Mouse (Mus musculus) forebrain, embryonic 16.5 days (tissue): ENCODE results near the gene Bach2. TPM values are rescaled to one million over a fixed set of nuclear protein-coding genes. Genes with fewer than 3 reads are reported as not detected.

Source experiments
- ATAC-seq: fragments of 200-750 bp; cut with Nextera tagmentation; 2 replicates; pipeline ENCODE4 v1.8.0; 2017; ENCODE audit warnings: mild to moderate bottlenecking, moderate library complexity
- H3K27ac ChIP-seq: fragments of 300-500 bp; sonication (generic); 2 replicates; pipeline ENCODE4 v1.5.1; 2014; ENCODE audit warnings: low read length, control low read depth
- H3K27me3 ChIP-seq: fragments of 300-500 bp; sonication (generic); replicated peaks from 2 replicates; pipeline ENCODE4 v1.6.1; 2014; ENCODE audit warnings: low read length; ENCODE audit not compliant: control insufficient read depth, insufficient read depth
- H3K36me3 ChIP-seq: fragments of 300-500 bp; sonication (generic); 2 replicates; pipeline ENCODE4 v1.6.1; 2014; ENCODE audit not compliant: control insufficient read depth, insufficient read depth
- H3K4me1 ChIP-seq: fragments of 300-500 bp; sonication (generic); replicated peaks from 2 replicates; pipeline ENCODE4 v1.6.1; 2014; ENCODE audit warnings: low read length; ENCODE audit not compliant: control insufficient read depth, insufficient read depth
- H3K4me2 ChIP-seq: fragments of 300-500 bp; sonication (generic); 2 replicates; pipeline ENCODE4 v1.6.1; 2014; ENCODE audit warnings: mild to moderate bottlenecking, low read length, control low read depth
- H3K4me3 ChIP-seq: fragments of 300-500 bp; sonication (generic); replicated peaks from 2 replicates; pipeline ENCODE4 v1.5.1; 2014; ENCODE audit warnings: mild to moderate bottlenecking, low read length, control low read depth
- H3K9ac ChIP-seq: fragments of 300-500 bp; sonication (generic); replicated peaks from 2 replicates; pipeline ENCODE4 v1.6.1; 2014; ENCODE audit warnings: low read depth, low read length, control low read depth
- H3K9me3 ChIP-seq: fragments of 300-500 bp; sonication (generic); 2 replicates; pipeline ENCODE4 v1.6.1; 2016; ENCODE audit warnings: low read length; ENCODE audit not compliant: control insufficient read depth
- WGBS: fragments of 180-500 bp; shearing (Covaris S2); extraction: QIAGEN DNeasy Blood & Tissue Kit; methylation state at CpG from one replicate; pipeline ENCODE4 v1.1.7; 2014; 5-methylcytosine and 5-hydroxymethylcytosine counted together
- polyA plus RNA-seq: library from polyadenylated mRNA; unstranded; fragments of >200 nt; fragmentation: Nextera tagmentation; extraction: Ambion mirVana; gene quantifications from 2 replicates; pipeline ENCODE4 v1.2.1, GENCODE M21; 2015

The Bach2 gene
- polyA plus RNA-seq, 1 experiment from 2014 or later: 33.3 TPM

DNA sequence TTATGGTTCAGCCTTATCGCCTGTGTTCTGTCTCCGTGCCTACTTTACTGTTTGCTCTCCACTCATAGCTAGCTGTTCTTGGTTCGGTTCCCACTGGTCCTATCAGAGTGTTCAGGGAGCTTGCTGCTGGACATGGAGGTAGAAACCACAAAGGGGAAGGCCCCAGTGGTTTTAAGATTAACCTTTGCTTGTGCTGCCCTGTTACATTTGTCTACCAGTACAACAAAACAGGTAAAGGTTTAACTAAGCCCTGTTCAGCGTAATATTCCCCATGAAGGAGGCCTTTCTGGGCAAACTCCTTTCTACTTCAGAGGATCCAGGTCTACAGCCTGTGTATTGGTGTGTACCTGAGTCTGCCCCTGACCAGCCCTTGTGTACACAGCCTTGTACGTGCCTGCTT lies 164.9 kb downstream of the Bach2 start:
- no peak overlapping the region for H3K9ac ChIP-seq
- H3K4me3 ChIP-seq: no peak overlapping the region
- no peak overlapping the region for H3K27ac ChIP-seq
- H3K27me3 ChIP-seq: no peaks in the 10 kb centered on the region
- WGBS: 95% methylated on average over 5 of the region's 5 CpGs
- no peak for ATAC-seq
- peaks cover 16% of the 10 kb centered on the region for H3K4me1 ChIP-seq
- no peaks in the 10 kb centered on the region for H3K36me3 ChIP-seq
- H3K9me3 ChIP-seq: no peaks in the 10 kb centered on the region
- no peak overlapping the region for H3K4me2 ChIP-seq

DNA sequence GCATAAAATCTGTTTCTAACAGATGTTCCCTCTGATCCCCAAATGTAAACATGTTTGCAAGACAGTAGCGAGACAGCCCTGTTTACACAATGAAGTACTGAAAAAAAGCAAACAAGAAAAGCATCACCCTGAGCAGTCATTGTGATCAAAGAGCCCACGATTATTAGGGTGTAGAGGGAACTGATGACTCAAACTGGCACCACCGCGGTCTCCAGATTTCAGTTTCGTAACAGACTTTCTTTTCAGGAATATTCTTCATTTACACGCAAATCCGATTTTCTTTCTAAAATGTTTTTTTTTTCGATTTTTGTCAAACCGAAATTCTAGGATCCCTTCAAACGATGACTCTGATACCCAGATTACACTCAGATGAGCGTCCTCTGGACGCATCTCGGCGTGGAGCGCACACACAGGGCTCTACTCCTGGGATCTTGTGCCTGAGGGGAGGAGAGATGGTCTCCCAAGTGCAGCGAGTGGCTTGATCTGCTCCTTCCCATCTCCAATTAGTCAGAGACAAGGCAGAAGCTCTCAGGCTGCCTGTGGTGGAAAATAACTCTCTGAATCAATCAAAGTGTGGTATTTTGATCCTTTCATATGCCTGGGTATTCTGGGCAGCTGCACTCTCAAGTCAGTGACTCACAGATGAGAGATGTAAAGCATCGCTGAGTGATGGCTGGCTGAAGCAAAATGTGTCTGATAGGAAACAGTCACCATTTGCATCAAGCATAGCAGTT lies 166.7 kb downstream of the Bach2 start:
- H3K4me2 ChIP-seq: no peak overlapping the region
- peaks cover 18% of the 10 kb centered on the region for H3K4me1 ChIP-seq
- H3K27ac ChIP-seq: peak overlapping the region; percentile 29; the same call in 1 of the 2 replicates
- H3K9me3 ChIP-seq: no peaks in the 10 kb centered on the region
- no peak overlapping the region for H3K9ac ChIP-seq
- no peak overlapping the region for H3K4me3 ChIP-seq
- no peaks in the 10 kb centered on the region for H3K36me3 ChIP-seq
- WGBS: 66% methylated on average over 17 of the region's 17 CpGs
- H3K27me3 ChIP-seq: no peaks in the 10 kb centered on the region
- ATAC-seq: no peak

- no peak overlapping the region for H3K4me2 ChIP-seq
- no peaks in the 10 kb centered on the region for H3K36me3 ChIP-seq
- H3K27me3 ChIP-seq: no peaks in the 10 kb centered on the region
- WGBS: 84% methylated on average over 3 of the region's 3 CpGs
- no peak overlapping the region for H3K9ac ChIP-seq
- H3K27ac ChIP-seq: no peak overlapping the region
- no peak overlapping the region for H3K4me3 ChIP-seq
- no peaks in the 10 kb centered on the region for H3K9me3 ChIP-seq
- no peak for ATAC-seq
- H3K4me1 ChIP-seq: peaks cover 18% of the 10 kb centered on the region
Measured at GRCm38 (mm10) chr4:32405985-32406384, 167.4 kb downstream of the Bach2 start.

GRCm38 (mm10) chr4:32408535-32408934 lies 169.9 kb downstream of the Bach2 start:
- Histone ChIP-seq H3K4me1 (peaks cover 24% of the 10 kb centered on the region), H3K27me3 (no peaks in the 10 kb centered on the region), H3K4me3 (no peak overlapping the region), H3K27ac (no peak overlapping the region), H3K4me2 (no peak overlapping the region), H3K9me3 (no peaks in the 10 kb centered on the region), H3K9ac (no peak overlapping the region), H3K36me3 (no peaks in the 10 kb centered on the region)
- 87% methylated on average over 8 of the region's 8 CpGs for WGBS
- ATAC-seq: no peak

- peak; percentile 54 for ATAC-seq
- H3K4me2 ChIP-seq: no peak overlapping the region
- no peak overlapping the region for H3K27ac ChIP-seq
- H3K27me3 ChIP-seq: no peaks in the 10 kb centered on the region
- 50% methylated on average over 9 of the region's 9 CpGs for WGBS
- H3K4me1 ChIP-seq: peaks cover 24% of the 10 kb centered on the region
- no peaks in the 10 kb centered on the region for H3K9me3 ChIP-seq
- no peak overlapping the region for H3K4me3 ChIP-seq
- H3K36me3 ChIP-seq: no peaks in the 10 kb centered on the region
- H3K9ac ChIP-seq: no peak overlapping the region
Measured at GRCm38 (mm10) chr4:32409116-32409880, 170.7 kb downstream of the Bach2 start.

GRCm38 (mm10) chr4:32413063-32413462 lies 174.5 kb downstream of the Bach2 start:
- no peak overlapping the region for H3K4me3 ChIP-seq
- 29% methylated on average over 7 of the region's 7 CpGs for WGBS
- 0 out of 2 replicates have a peak, but pooled peaks have one; percentile 14 for ATAC-seq
- H3K4me1 ChIP-seq: peaks cover 16% of the 10 kb centered on the region
- H3K27me3 ChIP-seq: no peaks in the 10 kb centered on the region
- no peak overlapping the region for H3K4me2 ChIP-seq
- no peaks in the 10 kb centered on the region for H3K9me3 ChIP-seq
- no peak overlapping the region for H3K9ac ChIP-seq
- H3K27ac ChIP-seq: no peak overlapping the region
- no peaks in the 10 kb centered on the region for H3K36me3 ChIP-seq

DNA sequence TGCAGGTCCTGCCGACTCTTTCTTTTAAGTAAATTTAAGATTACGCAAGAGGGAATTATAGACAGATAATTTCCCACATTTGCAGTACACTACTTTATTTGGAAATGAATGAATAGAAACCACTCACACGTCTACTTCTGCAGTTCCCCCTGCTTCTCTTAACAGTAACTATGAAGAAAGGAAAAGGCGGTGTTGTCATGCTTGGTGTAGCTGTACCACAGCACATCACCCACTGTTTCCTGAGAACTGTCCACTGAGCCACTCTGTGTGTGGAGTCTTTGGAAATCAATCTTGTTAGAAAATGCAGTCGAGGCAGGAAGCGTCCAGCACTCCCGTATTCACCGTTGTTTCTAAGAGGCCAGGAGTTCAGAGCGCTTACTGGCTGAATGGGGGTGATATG lies 174.9 kb downstream of the Bach2 start:
- Histone ChIP-seq H3K4me2 (no peak overlapping the region), H3K4me1 (peaks cover 16% of the 10 kb centered on the region), H3K4me3 (no peak overlapping the region), H3K27ac (no peak overlapping the region), H3K9ac (no peak overlapping the region), H3K9me3 (no peaks in the 10 kb centered on the region), H3K27me3 (no peaks in the 10 kb centered on the region), H3K36me3 (no peaks in the 10 kb centered on the region)
- no peak for ATAC-seq
- WGBS: 69% methylated on average over 9 of the region's 9 CpGs

GRCm38 (mm10) chr4:32414959-32415358 lies 176.4 kb downstream of the Bach2 start:
- WGBS: 44% methylated on average over 7 of the region's 7 CpGs
- no peak overlapping the region for H3K4me3 ChIP-seq
- H3K4me1 ChIP-seq: peaks cover 14% of the 10 kb centered on the region
- peak overlapping the region; percentile 42; the same call in 1 of the 2 replicates for H3K27ac ChIP-seq
- no peaks in the 10 kb centered on the region for H3K9me3 ChIP-seq
- no peak overlapping the region for H3K9ac ChIP-seq
- H3K4me2 ChIP-seq: no peak overlapping the region
- no peak for ATAC-seq
- H3K27me3 ChIP-seq: no peaks in the 10 kb centered on the region
- H3K36me3 ChIP-seq: no peaks in the 10 kb centered on the region

DNA sequence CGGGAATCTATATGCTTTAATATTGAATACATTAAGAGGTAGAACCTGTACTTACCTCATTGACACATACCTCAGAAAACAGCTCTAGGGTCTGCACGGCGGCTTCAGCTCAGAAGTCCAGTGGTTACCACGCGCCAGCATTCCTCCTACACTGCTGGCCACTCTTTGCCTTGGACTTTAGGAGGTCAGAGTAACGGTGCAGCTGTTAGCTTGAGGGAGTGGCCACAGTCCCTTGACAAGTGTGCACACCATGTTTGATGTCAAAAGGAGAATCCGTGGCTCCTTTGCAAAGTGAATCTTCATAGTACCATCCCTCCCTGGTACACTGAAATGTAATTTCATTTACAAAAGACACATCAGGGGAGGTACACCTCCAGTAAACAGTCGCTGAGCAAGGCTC lies 179.3 kb downstream of the Bach2 start:
- Histone ChIP-seq H3K4me3 (no peak overlapping the region), H3K36me3 (no peaks in the 10 kb centered on the region), H3K27me3 (no peaks in the 10 kb centered on the region), H3K4me1 (peaks cover 23% of the 10 kb centered on the region), H3K9me3 (no peaks in the 10 kb centered on the region), H3K27ac (no peak overlapping the region), H3K9ac (no peak overlapping the region), H3K4me2 (no peak overlapping the region)
- 89% methylated on average over 8 of the region's 8 CpGs for WGBS
- no peak for ATAC-seq
